Mouse (Mus musculus) limb, embryonic 13.5 days (tissue): ENCODE measurements around the gene 3110082I17Rik. TPM values are rescaled to one million over a fixed set of nuclear protein-coding genes. Genes with fewer than 3 reads are reported as not detected.
A peak's percentile ranks its signal among the peaks of the same experiment; 100 is the strongest.

Experiments
- ATAC-seq: fragments of 200-750 bp; cut with Nextera tagmentation; 2 replicates; pipeline ENCODE4 v1.8.0; 2017; ENCODE audit warnings: low read depth, moderate number of reproducible peaks, moderate TSS enrichment; ENCODE audit not compliant: low FRiP score
- H3K27ac ChIP-seq: fragments of 300-500 bp; sonication (generic); 2 replicates; pipeline ENCODE4 v1.5.1; 2015; ENCODE audit warnings: inconsistent platforms, mild to moderate bottlenecking, moderate library complexity
- H3K27me3 ChIP-seq: fragments of 300-500 bp; sonication (generic); 2 replicates; pipeline ENCODE4 v1.6.1; 2015; ENCODE audit warnings: mild to moderate bottlenecking, inconsistent platforms
- H3K36me3 ChIP-seq: fragments of 300-500 bp; sonication (generic); 2 replicates; pipeline ENCODE4 v1.6.1; 2015; ENCODE audit warnings: inconsistent platforms, mild to moderate bottlenecking, moderate library complexity
- H3K4me1 ChIP-seq: fragments of 300-500 bp; sonication (generic); 2 replicates; pipeline ENCODE4 v1.6.1; 2015; ENCODE audit warnings: inconsistent platforms
- H3K4me2 ChIP-seq: fragments of 300-500 bp; sonication (generic); replicated peaks from 2 replicates; pipeline ENCODE4 v1.6.1; 2015; ENCODE audit warnings: inconsistent platforms, mild to moderate bottlenecking, moderate library complexity
- H3K4me3 ChIP-seq: fragments of 300-500 bp; sonication (generic); 2 replicates; pipeline ENCODE4 v1.5.1; 2015; ENCODE audit warnings: moderate library complexity, mild to moderate bottlenecking, inconsistent platforms
- H3K9ac ChIP-seq: fragments of 300-500 bp; sonication (generic); 2 replicates; pipeline ENCODE4 v1.6.1; 2015; ENCODE audit warnings: mild to moderate bottlenecking, inconsistent platforms
- H3K9me3 ChIP-seq: fragments of 300-500 bp; sonication (generic); 2 replicates; pipeline ENCODE4 v1.6.1; 2016; ENCODE audit warnings: inconsistent platforms
- WGBS: fragments of 180-500 bp; shearing (Covaris S2); methylation state at CpG from one replicate; pipeline ENCODE4 v1.1.7; 2015; 5-methylcytosine and 5-hydroxymethylcytosine counted together
- polyA plus RNA-seq: library from polyadenylated mRNA; unstranded; fragments of >200 nt; fragmentation: Nextera tagmentation; extraction: Ambion mirVana; gene quantifications from 2 replicates; pipeline ENCODE4 v1.2.1, GENCODE M21; 2015

3110082I17Rik gene
- polyA plus RNA-seq, 1 experiment from 2014 or later = 32.6 TPM

- H3K27me3 ChIP-seq = no peaks in the 10 kb centered on the region
- peak overlapping the region; percentile 84; the same call in 1 of the 2 replicates for H3K27ac ChIP-seq
- H3K4me1 ChIP-seq = peaks cover 25% of the 10 kb centered on the region
- H3K9ac ChIP-seq = peak overlapping the region; percentile 94
- whole genome bisulfite sequencing = 65% methylated on average over 5 of the region's 5 CpGs
- H3K9me3 ChIP-seq = no peaks in the 10 kb centered on the region
- no peaks in the 10 kb centered on the region for H3K36me3 ChIP-seq
- H3K4me3 ChIP-seq = peak overlapping the region; percentile 71
- peak overlapping the region; percentile 78 for H3K4me2 ChIP-seq
- ATAC-seq = no peak
Observed at GRCm38 (mm10) chr5:139371118-139371517, 89.2 kb downstream of the 3110082I17Rik start.

GRCm38 (mm10) chr5:139370336-139370735, 90.0 kb downstream of the 3110082I17Rik start:
- H3K9me3 ChIP-seq = no peaks in the 10 kb centered on the region
- no peak overlapping the region for H3K27ac ChIP-seq
- no peaks in the 10 kb centered on the region for H3K36me3 ChIP-seq
- no peak for ATAC-seq
- peaks cover 26% of the 10 kb centered on the region for H3K4me1 ChIP-seq
- H3K4me2 ChIP-seq = peak overlapping the region; percentile 78; the same call in 1 of the 2 replicates
- H3K9ac ChIP-seq = peak overlapping the region; percentile 94
- WGBS = 82% methylated on average over 6 of the region's 6 CpGs
- H3K27me3 ChIP-seq = no peaks in the 10 kb centered on the region
- peak overlapping the region; percentile 71; the same call in 1 of the 2 replicates for H3K4me3 ChIP-seq

GRCm38 (mm10) chr5:139368638-139369320, 91.5 kb downstream of the 3110082I17Rik start:
- H3K36me3 ChIP-seq = no peaks in the 10 kb centered on the region
- peaks cover 38% of the 10 kb centered on the region for H3K4me1 ChIP-seq
- H3K9me3 ChIP-seq = no peaks in the 10 kb centered on the region
- WGBS = 84% methylated on average over 11 of the region's 11 CpGs
- no peak overlapping the region for H3K4me2 ChIP-seq
- H3K27ac ChIP-seq = no peak overlapping the region
- H3K9ac ChIP-seq = no peak overlapping the region
- no peak for ATAC-seq
- no peaks in the 10 kb centered on the region for H3K27me3 ChIP-seq
- no peak overlapping the region for H3K4me3 ChIP-seq

GRCm38 (mm10) chr5:139367884-139368458, 92.4 kb downstream of the 3110082I17Rik start:
- Histone ChIP-seq H3K4me2 (no peak overlapping the region), H3K9me3 (no peaks in the 10 kb centered on the region), H3K36me3 (no peaks in the 10 kb centered on the region), H3K27ac (no peak overlapping the region), H3K9ac (no peak overlapping the region), H3K4me1 (peaks cover 38% of the 10 kb centered on the region), H3K27me3 (no peaks in the 10 kb centered on the region), H3K4me3 (no peak overlapping the region)
- no peak for ATAC-seq
- 93% methylated on average over 4 of the region's 4 CpGs for WGBS

GRCm38 (mm10) chr5:139366484-139366883, 93.8 kb downstream of the 3110082I17Rik start:
- Histone ChIP-seq H3K27me3 (no peaks in the 10 kb centered on the region), H3K27ac (no peak overlapping the region), H3K9me3 (no peaks in the 10 kb centered on the region), H3K4me1 (peaks cover 30% of the 10 kb centered on the region), H3K9ac (no peak overlapping the region), H3K4me3 (no peak overlapping the region), H3K4me2 (no peak overlapping the region), H3K36me3 (0 out of 2 replicates have a peak, but pooled peaks cover 4% of the 10 kb centered on the region)
- no peak for ATAC-seq
- 78% methylated on average over 11 of the region's 11 CpGs for WGBS

GRCm38 (mm10) chr5:139365827-139366226, 94.5 kb downstream of the 3110082I17Rik start:
- no peak overlapping the region for H3K4me2 ChIP-seq
- H3K36me3 ChIP-seq = 0 out of 2 replicates have a peak, but pooled peaks cover 4% of the 10 kb centered on the region
- H3K4me1 ChIP-seq = peaks cover 26% of the 10 kb centered on the region
- H3K9ac ChIP-seq = no peak overlapping the region
- no peak for ATAC-seq
- WGBS = 87% methylated on average over 1 of the region's 1 CpGs
- H3K27me3 ChIP-seq = no peaks in the 10 kb centered on the region
- no peak overlapping the region for H3K4me3 ChIP-seq
- no peaks in the 10 kb centered on the region for H3K9me3 ChIP-seq
- H3K27ac ChIP-seq = no peak overlapping the region

GRCm38 (mm10) chr5:139364911-139365571, 95.3 kb downstream of the 3110082I17Rik start:
- no peaks in the 10 kb centered on the region for H3K27me3 ChIP-seq
- H3K4me1 ChIP-seq = peaks cover 18% of the 10 kb centered on the region
- H3K4me2 ChIP-seq = peak overlapping the region; percentile 31; the same call in 1 of the 2 replicates
- peak overlapping the region; percentile 58; the same call in 1 of the 2 replicates for H3K27ac ChIP-seq
- 31% methylated on average over 5 of the region's 5 CpGs for WGBS
- H3K9me3 ChIP-seq = no peaks in the 10 kb centered on the region
- no peak for ATAC-seq
- 0 out of 2 replicates have a peak, but pooled peaks cover 4% of the 10 kb centered on the region for H3K36me3 ChIP-seq
- H3K4me3 ChIP-seq = no peak overlapping the region
- peak overlapping the region; percentile 14; the same call in 1 of the 2 replicates for H3K9ac ChIP-seq

- no peaks in the 10 kb centered on the region for H3K27me3 ChIP-seq
- H3K36me3 ChIP-seq = 0 out of 2 replicates have a peak, but pooled peaks cover 4% of the 10 kb centered on the region
- no peak overlapping the region for H3K4me3 ChIP-seq
- 23% methylated on average over 12 of the region's 12 CpGs for WGBS
- peak overlapping the region; percentile 31; the same call in 1 of the 2 replicates for H3K4me2 ChIP-seq
- peaks cover 15% of the 10 kb centered on the region for H3K4me1 ChIP-seq
- no peaks in the 10 kb centered on the region for H3K9me3 ChIP-seq
- H3K27ac ChIP-seq = peak overlapping the region; percentile 58; the same call in 1 of the 2 replicates
- peak; percentile 54; the same call in 1 of the 2 replicates for ATAC-seq
- peak overlapping the region; percentile 14; the same call in 1 of the 2 replicates for H3K9ac ChIP-seq
Observed at GRCm38 (mm10) chr5:139364260-139364910, 95.9 kb downstream of the 3110082I17Rik start.

GRCm38 (mm10) chr5:139363858-139364257, 96.5 kb downstream of the 3110082I17Rik start:
- no peaks in the 10 kb centered on the region for H3K27me3 ChIP-seq
- WGBS = 69% methylated on average over 7 of the region's 7 CpGs

GRCm38 (mm10) chr5:139359244-139359643, 101.1 kb downstream of the 3110082I17Rik start:
- H3K9me3 ChIP-seq = no peaks in the 10 kb centered on the region
- no peak overlapping the region; the same call in 1 of the 2 replicates for H3K9ac ChIP-seq
- 0 out of 2 replicates have a peak, but pooled peaks cover 4% of the 10 kb centered on the region for H3K36me3 ChIP-seq
- H3K27ac ChIP-seq = no peak overlapping the region
- H3K4me1 ChIP-seq = peaks cover 13% of the 10 kb centered on the region
- no peaks in the 10 kb centered on the region for H3K27me3 ChIP-seq
- H3K4me3 ChIP-seq = no peak overlapping the region
- 93% methylated on average over 5 of the region's 5 CpGs for WGBS
- no peak for ATAC-seq
- H3K4me2 ChIP-seq = no peak overlapping the region

More at GRCm38 (mm10) chr5:139363858-139364257, 96.5 kb downstream of the 3110082I17Rik start:
- no peaks in the 10 kb centered on the region for H3K9me3 ChIP-seq
- no peak overlapping the region for H3K9ac ChIP-seq
- H3K4me1 ChIP-seq = peaks cover 15% of the 10 kb centered on the region
- H3K27ac ChIP-seq = no peak overlapping the region
- H3K36me3 ChIP-seq = 0 out of 2 replicates have a peak, but pooled peaks cover 4% of the 10 kb centered on the region
- H3K4me3 ChIP-seq = no peak overlapping the region
- no peak for ATAC-seq
- H3K4me2 ChIP-seq = no peak overlapping the region

- Histone ChIP-seq H3K4me3 (no peak overlapping the region), H3K9ac (no peak overlapping the region), H3K9me3 (no peaks in the 10 kb centered on the region), H3K4me1 (peaks cover 13% of the 10 kb centered on the region), H3K27ac (no peak overlapping the region), H3K4me2 (no peak overlapping the region), H3K36me3 (0 out of 2 replicates have a peak, but pooled peaks cover 4% of the 10 kb centered on the region), H3K27me3 (no peaks in the 10 kb centered on the region)
- 82% methylated on average over 2 of the region's 2 CpGs for WGBS
- 0 out of 2 replicates have a peak, but pooled peaks have one; percentile 25 for ATAC-seq
Observed at GRCm38 (mm10) chr5:139358653-139359052, 101.7 kb downstream of the 3110082I17Rik start.
